Mouse (Mus musculus) gastrocnemius, postnatal 14 days (tissue): ENCODE measurements around the gene Cryaa. TPM values are rescaled to one million over a fixed set of nuclear protein-coding genes. Genes with fewer than 3 reads are reported as not detected.

Experiments
- total RNA-seq, 2 experiments: library from RNA; stranded (reverse); gene quantifications; 2 replicates each; pipeline ENCODE4 v1.2.3; 2021

Gene Cryaa
- total RNA-seq, 2 experiments from 2014 or later: not detected

Other genes with a start within 250 kb of the Cryaa start
- gene Wdr4, start 157.8 kb upstream of the Cryaa start, total RNA-seq: 1 to 10 TPM; 6.7 to 7.9 TPM
- 100 to 1,000 TPM; 423 to 456 TPM for gene Ndufv3, start 157.7 kb upstream of the Cryaa start, total RNA-seq
- 10 to 100 TPM in 1 of 2 experiments, 1 to 10 TPM in 1; 7.9 to 10.7 TPM for gene Pknox1, start 113.1 kb upstream of the Cryaa start, total RNA-seq
- under 1 TPM; 0.35 to 0.44 TPM for gene Cbs, start 40.6 kb upstream of the Cryaa start, total RNA-seq
- 10 to 100 TPM; 69.9 to 83.9 TPM for gene U2af1, start 18.9 kb upstream of the Cryaa start, total RNA-seq
- 10 to 100 TPM; 18.1 to 18.6 TPM for gene Sik1, start 178.0 kb downstream of the Cryaa start, total RNA-seq